Mouse (Mus musculus) brain, adult 10 weeks (tissue): ENCODE results near the gene Rcc1l. TPM values are rescaled to one million over a fixed set of nuclear protein-coding genes. Genes with fewer than 3 reads are reported as not detected.

ENCODE experiments used
- polyA plus RNA-seq: library from polyadenylated mRNA; stranded (reverse); fragments of 350-450 nt; fragmentation: Illumina TruSeq; extraction: RNeasy Lipid Tissue Mini Kit (QIAGEN cat#74804); gene quantifications from one replicate; pipeline ENCODE4 v1.2.3, GENCODE M21; 2015; ENCODE audit warnings: low read depth, low replicate concordance

The Rcc1l gene
- 13.0 TPM for polyA plus RNA-seq

GRCm38 (mm10) chr5:134176169-134176881 is at the start of gene Rcc1l:
Rcc1l (minus strand) TSS chr5:134176774.

GRCm38 (mm10) chr5:134183880-134184808 is 7.6 kb upstream of the Rcc1l start, which contains the start of gene Gtf2ird2:
Gtf2ird2 (plus strand) TSS chr5:134184019.

GRCm38 (mm10) chr5:134099496-134100211 is 76.9 kb downstream of the Rcc1l start, which contains the start of gene Castor2:
Castor2 (plus strand) TSS chr5:134099711.

Other genes with a start within 250 kb of the Rcc1l start
- gene Castor2, start 77.1 kb downstream of the Rcc1l start, polyA plus RNA-seq: 52.5 TPM
- gene Gtf2ird2, start 7.2 kb upstream of the Rcc1l start, polyA plus RNA-seq: 10.9 TPM
- gene Ncf1, start 52.9 kb upstream of the Rcc1l start, polyA plus RNA-seq: 5.8 TPM
- gene Gtf2i, start 138.0 kb upstream of the Rcc1l start, polyA plus RNA-seq: 132 TPM